Comparison of ENCODE assay signal across 9 mouse cellular contexts in genomic region chr12:105039578-105040289, GRCm38 (mm10). TPM values are rescaled to one million over a fixed set of nuclear protein-coding genes. Genes with fewer than 3 reads are reported as not detected.
DNase-seq lines count a peak whose midpoint lies in the region; ATAC-seq and TF ChIP-seq lines count a peak whose summit lies in the region.
"Had no signal": no experiment of that assay in that cellular context is flagged by ENCODE, and none has a peak within 500 bp of the region (broad histone marks: within the 10 kb centered on the region; RNA-seq: fewer than 3 reads in every experiment).

No protein-coding gene starts in this region.

- no peak for DNase-seq in heart, postnatal 36 days
- peak; percentile 88 for DNase-seq in G1E (ENCODE audit: low spot score)
- no peak for DNase-seq in ovary, adult 18-20 months (ENCODE audit: low spot score)
- DNase-seq in cerebellum, adult 11 months, result no peak

- peaks cover 34% of the 10 kb centered on the region for H3K36me3 ChIP-seq in heart, embryonic 14.5 days (ENCODE audit: control insufficient read depth, insufficient read depth, low read length)
- H3K36me3 ChIP-seq in G1E (replicated peaks), result peaks cover 98% of the 10 kb centered on the region
- H3K36me3 ChIP-seq in erythroblast, embryonic 14.5 days (ENCODE audit: control insufficient read depth), result peaks cover 100% of the 10 kb centered on the region
- peaks cover 54% of the 10 kb centered on the region for H3K36me3 ChIP-seq in limb, embryonic 12.5 days

- ATAC-seq in heart, embryonic 14.5 days (ENCODE audit: insufficient number of reproducible peaks, insufficient read depth, low FRiP score, low read depth), result no peak
- ATAC-seq in G1E (ENCODE audit: extremely low read depth, insufficient number of reproducible peaks, low FRiP score, poor library complexity, severe bottlenecking), result peak; percentile 36
- no peak for ATAC-seq in limb, embryonic 12.5 days (ENCODE audit: insufficient number of reproducible peaks, insufficient read depth, low FRiP score, low TSS enrichment, low read depth)
- ATAC-seq in CD4-positive, CD25-positive, alpha-beta regulatory T cell, adult 4 months, result no peak

- H3K9me3 ChIP-seq in heart, embryonic 14.5 days (ENCODE audit: control insufficient read depth, low read length), result no peaks in the 10 kb centered on the region
- H3K9me3 ChIP-seq in G1E (replicated peaks), result no peaks in the 10 kb centered on the region
- H3K9me3 ChIP-seq in erythroblast, embryonic 14.5 days (ENCODE audit: control insufficient read depth, low read length), result peaks cover 4% of the 10 kb centered on the region; the same call in 1 of the 2 replicates
- no peaks in the 10 kb centered on the region for H3K9me3 ChIP-seq in limb, embryonic 12.5 days
- H3K9me3 ChIP-seq: hindbrain, embryonic 12.5 days had no signal

- 30% methylated on average over 12 of the region's 12 CpGs for WGBS in heart, embryonic 14.5 days
- WGBS in limb, embryonic 12.5 days, result 71% methylated on average over 12 of the region's 12 CpGs

- TF ChIP-seq CTCF in G1E (IDR thresholded peaks at IDR 0.05; ENCODE audit: low read depth, low read length), result no peak

- H3K4me3 ChIP-seq in heart, embryonic 14.5 days (ENCODE audit: control insufficient read depth in 1 of 2, insufficient read depth in 1 of 2, low read depth in 1 of 2, low read length in 2 of 2), result no peak overlapping the region
- H3K4me3 ChIP-seq in G1E (ENCODE audit: low read depth, low read length), result peak overlapping the region; percentile 63; the same call in 1 of the 2 replicates
- peak overlapping the region; percentile 79 for H3K4me3 ChIP-seq in erythroblast, embryonic 14.5 days (replicated peaks)
- no peak overlapping the region for H3K4me3 ChIP-seq in limb, embryonic 12.5 days (replicated peaks)
- H3K4me3 ChIP-seq: hindbrain, embryonic 12.5 days had no signal

- H3K4me1 ChIP-seq in heart, embryonic 14.5 days (ENCODE audit: control insufficient read depth in 2 of 2, insufficient read depth in 2 of 2, low read length in 2 of 2), result peaks cover 18 to 19% of the 10 kb centered on the region in 2 experiments
- H3K4me1 ChIP-seq in G1E (ENCODE audit: insufficient read depth, low read depth, low read length), result peaks cover 97% of the 10 kb centered on the region
- peaks cover 90% of the 10 kb centered on the region for H3K4me1 ChIP-seq in erythroblast, embryonic 14.5 days (ENCODE audit: control insufficient read depth)
- H3K4me1 ChIP-seq in limb, embryonic 12.5 days (replicated peaks), result peaks cover 33% of the 10 kb centered on the region

- no peak overlapping the region for H3K4me2 ChIP-seq in heart, embryonic 14.5 days (ENCODE audit: low read length)
- no peak overlapping the region for H3K4me2 ChIP-seq in limb, embryonic 12.5 days
- H3K4me2 ChIP-seq: hindbrain, embryonic 12.5 days had no signal

- H3K27ac ChIP-seq in heart, embryonic 14.5 days (replicated peaks in 1 of 2; ENCODE audit: control insufficient read depth in 1 of 2, insufficient read depth in 1 of 2, low read depth in 2 of 2, low read length in 2 of 2), result no peak overlapping the region
- H3K27ac ChIP-seq in limb, embryonic 12.5 days, result peak overlapping the region; percentile 0; the same call in 1 of the 2 replicates
- H3K27ac ChIP-seq: hindbrain, embryonic 12.5 days had no signal

- intact Hi-C loops in heart, postnatal 36 days (cut with DNase I), result loop anchor here (10.0 kb wide), 1 partner anchor 195 kb away; no protein-coding TSS in a partner anchor

- H3K27me3 ChIP-seq in heart, embryonic 14.5 days (ENCODE audit: control insufficient read depth, insufficient read depth, low read length), result no peaks in the 10 kb centered on the region
- H3K27me3 ChIP-seq in G1E (ENCODE audit: insufficient read depth, low read length), result no peaks in the 10 kb centered on the region
- no peaks in the 10 kb centered on the region; the same call in 1 of the 2 replicates for H3K27me3 ChIP-seq in erythroblast, embryonic 14.5 days (ENCODE audit: control insufficient read depth)
- H3K27me3 ChIP-seq in limb, embryonic 12.5 days, result no peaks in the 10 kb centered on the region
- H3K27me3 ChIP-seq: hindbrain, embryonic 12.5 days had no signal

- H3K9ac ChIP-seq in heart, embryonic 14.5 days (ENCODE audit: low read length), result peak overlapping the region; percentile 38; the same call in 1 of the 2 replicates
- peak overlapping the region; percentile 12; the same call in 1 of the 2 replicates for H3K9ac ChIP-seq in limb, embryonic 12.5 days (replicated peaks)
- H3K9ac ChIP-seq: hindbrain, embryonic 12.5 days had no signal

RNA-seq across cellular contexts. Expression of gene Glrx5, which starts 7.2 kb away (rescaled TPM):
- polyA plus RNA-seq in heart, embryonic 14.5 days (2014; fragmentation: Nextera tagmentation; extraction: Ambion mirVana), result 200 and 208 TPM in 2 replicates
- 10 to 100 TPM; 93.2 to 97.0 TPM for total RNA-seq in heart, postnatal 36 days (2021)
- total RNA-seq in G1E (2014; fragmentation: Nextera tagmentation) (227 and 282 TPM in 2 replicates), G1E (2017) (97.4 and 97.9 TPM in 2 replicates)
- polyA plus RNA-seq in G1E (2012), result 320 and 368 TPM in 2 replicates
- polyA plus RNA-seq in erythroblast, embryonic 14.5 days (2012), result 218 and 245 TPM in 2 replicates
- polyA plus RNA-seq in limb, embryonic 12.5 days (2016; fragmentation: Nextera tagmentation; extraction: Ambion mirVana), result 171 and 180 TPM in 2 replicates
- polyA plus RNA-seq in CD4-positive, CD25-positive, alpha-beta regulatory T cell, adult 4 months (2017; shearing (Covaris generic)), result 1 to 10 TPM; 3.3 to 8.5 TPM

RNA-seq across cellular contexts. Expression of gene Syne3, which starts 30.1 kb away (rescaled TPM):
- 0.75 and 0.93 TPM in 2 replicates for polyA plus RNA-seq in heart, embryonic 14.5 days (2014; fragmentation: Nextera tagmentation; extraction: Ambion mirVana)
- total RNA-seq in heart, postnatal 36 days (2021), result 1 to 10 TPM; 7.2 to 7.8 TPM
- total RNA-seq in G1E (2014; fragmentation: Nextera tagmentation), result 24.8 and 27.9 TPM in 2 replicates
- total RNA-seq in G1E (2017), result 21.3 and 21.7 TPM in 2 replicates
- 29.7 and 31.1 TPM in 2 replicates for polyA plus RNA-seq in G1E (2012)
- 1.2 and 1.3 TPM in 2 replicates for polyA plus RNA-seq in erythroblast, embryonic 14.5 days (2012)
- polyA plus RNA-seq in limb, embryonic 12.5 days (2016; fragmentation: Nextera tagmentation; extraction: Ambion mirVana), result 0.54 and 0.61 TPM in 2 replicates
- 1 to 10 TPM; 1.6 to 5.5 TPM for polyA plus RNA-seq in CD4-positive, CD25-positive, alpha-beta regulatory T cell, adult 4 months (2017; shearing (Covaris generic))

Comparison
In these comparisons a context has a peak if more than half of its experiments do, and no peak if none do; other contexts are left out.
1. H3K4me3 ChIP-seq: peak in G1E (single experiment) and erythroblast, embryonic 14.5 days (single experiment); none in heart, embryonic 14.5 days (0 of 2) and limb, embryonic 12.5 days (single experiment).
2. RNA of gene Glrx5, which starts 7.2 kb away (polyA plus RNA-seq): 320 to 368 TPM in G1E, 218 to 245 TPM in erythroblast, embryonic 14.5 days, 200 to 208 TPM in heart, embryonic 14.5 days and 171 to 180 TPM in limb, embryonic 12.5 days; 3.3 to 8.5 TPM in CD4-positive, CD25-positive, alpha-beta regulatory T cell, adult 4 months; every median in the first group is over 10 times any median in the second.